Mouse (Mus musculus) bone marrow macrophage, adult 2 months (primary cell): Measurements from ENCODE around the gene Abat.

Source experiments
- CTCF ChIP-seq: IDR thresholded peaks from 2 replicates; pipeline ENCODE4 v1.5.1; 2012; ENCODE audit warnings: low read depth, mild to moderate bottlenecking, low read length, moderate library complexity
- POLR2A ChIP-seq: IDR thresholded peaks from 2 replicates; pipeline ENCODE4 v1.6.1; 2012; ENCODE audit warnings: mild to moderate bottlenecking, low read depth, low read length, borderline replicate concordance

DNA sequence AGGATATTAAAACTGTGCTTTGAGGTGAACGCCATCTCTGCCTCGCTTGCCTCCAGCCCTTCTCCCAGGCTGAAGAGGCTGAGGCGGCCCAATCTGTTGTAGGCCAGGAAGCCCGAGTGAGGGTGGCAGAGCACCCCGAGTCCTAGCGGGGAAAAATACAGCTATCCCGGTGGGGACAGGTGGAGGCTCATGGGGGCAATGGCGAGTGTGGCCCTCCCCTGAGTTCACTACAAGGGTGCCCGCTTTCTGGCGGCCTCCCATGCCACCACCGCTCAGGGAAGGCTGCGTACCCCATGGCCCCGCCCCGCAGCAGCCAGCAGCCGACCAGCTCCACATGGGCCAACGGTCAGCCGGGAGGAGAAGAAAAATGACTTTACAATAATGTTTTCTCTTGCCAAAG, 46.9 kb downstream of the Abat start:
- TF ChIP-seq POLR2A (no peak), CTCF (no peak)
